Mouse (Mus musculus) limb, embryonic 14.5 days (tissue): ENCODE measurements around the gene Fstl1. TPM values are rescaled to one million over a fixed set of nuclear protein-coding genes. Genes with fewer than 3 reads are reported as not detected.

Experiments used
- ATAC-seq: fragments of 200-750 bp; cut with Nextera tagmentation; 2 replicates; pipeline ENCODE4 v1.8.0; 2017; ENCODE audit warnings: low read depth, moderate number of reproducible peaks, moderate TSS enrichment; ENCODE audit not compliant: low FRiP score
- DNase-seq: peaks from one replicate; pipeline ENCODE4 v3.0.0-alpha.2; 2015; ENCODE audit warnings: low spot score
- H3K27ac ChIP-seq: fragments of 300-500 bp; sonication (generic); replicated peaks from 2 replicates; pipeline ENCODE4 v1.5.1; 2014; ENCODE audit warnings: low read depth, mild to moderate bottlenecking, low read length, moderate library complexity, mixed read lengths
- H3K27me3 ChIP-seq: fragments of 300-500 bp; sonication (generic); 2 replicates; pipeline ENCODE4 v1.6.1; 2014; ENCODE audit warnings: low read length, mixed read lengths; ENCODE audit not compliant: control insufficient read depth, insufficient read depth
- H3K36me3 ChIP-seq: fragments of 300-500 bp; sonication (generic); 2 replicates; pipeline ENCODE4 v1.6.1; 2014; ENCODE audit warnings: mild to moderate bottlenecking, low read length, moderate library complexity, mixed read lengths; ENCODE audit not compliant: control insufficient read depth, insufficient read depth
- H3K4me1 ChIP-seq: fragments of 300-500 bp; sonication (generic); 2 replicates; pipeline ENCODE4 v1.6.1; 2014; ENCODE audit warnings: antibody characterized with exemption, low read length, mixed read lengths; ENCODE audit not compliant: control insufficient read depth, insufficient read depth
- H3K4me2 ChIP-seq: fragments of 300-500 bp; sonication (generic); replicated peaks from 2 replicates; pipeline ENCODE4 v1.6.1; 2014; ENCODE audit warnings: low read depth, mild to moderate bottlenecking, low read length, moderate library complexity; ENCODE audit not compliant: severe bottlenecking
- H3K4me3 ChIP-seq: fragments of 300-500 bp; sonication (generic); replicated peaks from 2 replicates; pipeline ENCODE4 v1.5.1; 2014; ENCODE audit warnings: low read length
- H3K9ac ChIP-seq: fragments of 300-500 bp; sonication (generic); 2 replicates; pipeline ENCODE4 v1.6.1; 2014; ENCODE audit warnings: mild to moderate bottlenecking, low read depth, low read length, moderate library complexity; ENCODE audit not compliant: severe bottlenecking
- H3K9me3 ChIP-seq: fragments of 300-500 bp; sonication (generic); 2 replicates; pipeline ENCODE4 v1.6.1; 2016; ENCODE audit warnings: low read length; ENCODE audit not compliant: control insufficient read depth
- POLR2A ChIP-seq: fragments of 200-500 bp; IDR thresholded peaks from 2 replicates; pipeline ENCODE4 v1.8.0; 2012; ENCODE audit warnings: inconsistent platforms, mild to moderate bottlenecking, moderate library complexity, borderline replicate concordance; ENCODE audit not compliant: insufficient read depth, insufficient read length; ENCODE audit errors: extremely low read depth
- WGBS: fragments of 180-500 bp; shearing (Covaris S2); extraction: QIAGEN DNeasy Blood & Tissue Kit; methylation state at CpG from one replicate; pipeline ENCODE4 v1.1.7; 2014; 5-methylcytosine and 5-hydroxymethylcytosine counted together
- polyA plus RNA-seq, 2 experiments: library from polyadenylated mRNA; depleted of rRNA in 1 of 2; stranded (reverse) in 1 of 2; unstranded in 1 of 2; fragments of >200 nt; fragmentation: Nextera tagmentation in 1 of 2; extraction: Ambion mirVana in 1 of 2; gene quantifications; 2 replicates each; pipeline versions ENCODE4 v1.2.1 to v1.2.3; 2012 to 2014

Gene Fstl1
- polyA plus RNA-seq, 2 experiments: 520 to 865 TPM

DNA sequence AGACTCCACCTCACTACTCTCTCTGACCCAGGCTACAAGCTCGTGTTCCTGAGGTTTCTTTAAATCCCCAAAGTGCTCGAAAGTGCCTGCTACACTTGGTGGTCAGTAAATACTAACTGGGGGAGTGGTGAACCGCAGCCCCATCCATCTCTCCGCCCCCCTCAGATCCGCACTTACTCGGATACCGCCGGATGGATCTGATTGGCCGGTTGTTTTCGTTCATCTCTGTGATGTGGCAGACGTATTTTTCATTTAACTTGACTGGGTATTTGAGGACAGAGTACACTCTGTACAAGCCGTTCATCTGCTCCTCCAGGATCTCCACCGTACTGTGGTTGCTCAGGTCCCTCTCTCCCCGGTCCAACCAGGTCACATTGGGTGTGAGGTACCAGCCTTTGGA is 77.4 kb downstream of the Fstl1 start:
- Histone ChIP-seq H3K4me1 (peaks cover 7% of the 10 kb centered on the region), H3K9me3 (no peaks in the 10 kb centered on the region), H3K9ac (no peak overlapping the region), H3K27me3 (no peaks in the 10 kb centered on the region), H3K27ac (no peak overlapping the region), H3K4me3 (no peak overlapping the region), H3K36me3 (no peaks in the 10 kb centered on the region), H3K4me2 (0 out of 2 replicates have a peak overlapping the region, but pooled peaks have one; percentile 17)
- DNase-seq (no peak), ATAC-seq (no peak)
- TF ChIP-seq POLR2A: no peak
- 73% methylated on average over 14 of the region's 14 CpGs for WGBS

DNA sequence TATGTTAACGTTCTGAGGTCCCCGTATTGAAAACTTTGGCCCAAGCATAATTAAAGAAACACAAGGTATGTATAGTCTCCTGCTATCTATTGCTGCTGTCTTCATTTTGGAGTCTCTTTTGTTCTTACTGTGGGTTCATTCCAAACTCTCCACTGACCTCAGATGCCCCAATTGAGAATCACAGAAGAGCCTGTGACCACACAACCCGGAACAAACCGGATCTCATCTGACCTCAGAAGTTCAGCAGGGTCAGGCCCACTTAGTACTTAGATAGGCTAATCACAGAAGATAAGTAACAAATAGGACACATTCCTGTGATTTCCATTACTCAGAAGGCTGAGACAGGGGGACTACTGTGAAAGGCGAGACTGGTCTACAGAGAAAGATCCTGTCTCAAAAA is 77.9 kb downstream of the Fstl1 start:
- H3K4me2 ChIP-seq: no peak overlapping the region
- H3K9ac ChIP-seq: no peak overlapping the region
- no peak for TF ChIP-seq POLR2A
- no peaks in the 10 kb centered on the region for H3K36me3 ChIP-seq
- ATAC-seq: no peak
- no peaks in the 10 kb centered on the region for H3K9me3 ChIP-seq
- no peaks in the 10 kb centered on the region for H3K27me3 ChIP-seq
- H3K27ac ChIP-seq: no peak overlapping the region
- 67% methylated on average over 5 of the region's 5 CpGs for WGBS
- H3K4me1 ChIP-seq: peaks cover 7% of the 10 kb centered on the region
- H3K4me3 ChIP-seq: no peak overlapping the region
- no peak for DNase-seq

DNA sequence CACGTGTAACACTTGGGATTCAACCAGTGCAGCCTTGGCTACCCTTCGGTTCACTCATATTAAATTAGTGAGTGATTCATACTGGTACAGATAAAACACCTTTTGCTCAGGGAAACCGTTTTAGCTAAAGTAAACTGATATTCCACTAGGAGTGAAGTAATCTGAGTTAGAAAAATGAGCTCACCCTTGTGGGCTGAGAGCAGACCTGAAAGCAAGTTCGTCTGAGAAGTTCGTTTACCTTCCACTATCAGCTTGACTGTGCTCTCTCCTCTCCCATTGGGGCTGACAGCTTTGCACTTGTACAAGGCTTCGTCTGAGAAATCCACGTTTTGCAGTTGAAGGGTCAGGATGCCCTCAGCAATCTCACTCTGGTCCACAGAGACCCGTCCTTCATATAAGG is 78.9 kb downstream of the Fstl1 start:
- ATAC-seq (no peak), DNase-seq (no peak)
- Histone ChIP-seq H3K9ac (no peak overlapping the region), H3K4me1 (peaks cover 7% of the 10 kb centered on the region), H3K9me3 (no peaks in the 10 kb centered on the region), H3K27me3 (no peaks in the 10 kb centered on the region), H3K4me2 (no peak overlapping the region), H3K36me3 (no peaks in the 10 kb centered on the region), H3K4me3 (no peak overlapping the region), H3K27ac (no peak overlapping the region)
- no peak for TF ChIP-seq POLR2A
- 63% methylated on average over 8 of the region's 8 CpGs for WGBS

DNA sequence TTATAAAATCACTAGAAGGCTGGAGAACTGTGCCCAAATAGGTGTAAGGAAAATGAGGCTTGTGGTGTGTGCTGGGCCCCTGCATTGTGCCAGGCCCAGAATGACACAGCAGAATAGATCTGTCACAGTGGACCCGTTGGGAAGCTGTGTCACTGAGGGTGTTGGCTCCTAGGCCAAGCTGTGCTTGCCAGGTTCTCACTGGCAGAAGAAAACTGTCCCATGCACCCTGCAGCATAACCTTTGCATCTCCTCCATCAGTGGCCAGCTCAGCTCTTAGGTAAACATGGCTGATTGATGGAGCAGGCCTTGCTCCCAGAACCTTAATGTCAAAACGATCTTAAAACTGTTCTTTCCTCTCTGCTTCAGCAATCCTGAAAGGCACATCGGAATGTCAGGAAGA is 79.7 kb downstream of the Fstl1 start:
- 64% methylated on average over 3 of the region's 3 CpGs for WGBS
- no peak overlapping the region for H3K9ac ChIP-seq

DNA sequence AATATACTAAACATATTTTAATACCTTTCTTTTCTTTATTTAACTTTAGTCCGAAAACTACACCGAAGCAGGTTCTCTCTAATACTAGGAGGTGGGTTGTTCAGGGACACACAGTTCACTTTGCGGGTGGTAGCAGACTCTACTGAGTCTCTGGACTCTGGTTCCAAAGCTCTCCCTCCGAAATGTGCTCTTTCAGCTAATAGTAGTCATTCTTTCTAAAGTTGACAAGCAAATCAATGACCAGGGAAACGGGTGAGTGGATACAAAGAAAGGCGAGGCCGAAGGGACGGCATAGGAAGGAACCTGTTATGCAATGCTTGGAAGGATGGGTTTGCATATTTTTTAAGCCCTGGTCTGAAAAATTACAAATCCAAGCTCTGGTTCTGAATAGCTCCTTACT is 80.8 kb downstream of the Fstl1 start:
- H3K4me3 ChIP-seq: no peak overlapping the region
- DNase-seq (no peak), ATAC-seq (no peak)
- no peaks in the 10 kb centered on the region for H3K36me3 ChIP-seq
- H3K4me2 ChIP-seq: no peak overlapping the region
- H3K9me3 ChIP-seq: no peaks in the 10 kb centered on the region
- H3K27me3 ChIP-seq: no peaks in the 10 kb centered on the region
- no peak overlapping the region for H3K27ac ChIP-seq
- H3K4me1 ChIP-seq: peaks cover 2% of the 10 kb centered on the region; the same call in 1 of the 2 replicates
- no peak overlapping the region for H3K9ac ChIP-seq
- no peak for TF ChIP-seq POLR2A
- WGBS: 86% methylated on average over 8 of the region's 8 CpGs

More for the DNA sequence above, 79.7 kb downstream of the Fstl1 start:
- Histone ChIP-seq H3K9me3 (no peaks in the 10 kb centered on the region), H3K27ac (no peak overlapping the region), H3K27me3 (no peaks in the 10 kb centered on the region), H3K4me2 (no peak overlapping the region), H3K4me1 (peaks cover 6% of the 10 kb centered on the region), H3K4me3 (no peak overlapping the region), H3K36me3 (no peaks in the 10 kb centered on the region)
- DNase-seq (no peak), ATAC-seq (no peak)
- TF ChIP-seq POLR2A: no peak

DNA sequence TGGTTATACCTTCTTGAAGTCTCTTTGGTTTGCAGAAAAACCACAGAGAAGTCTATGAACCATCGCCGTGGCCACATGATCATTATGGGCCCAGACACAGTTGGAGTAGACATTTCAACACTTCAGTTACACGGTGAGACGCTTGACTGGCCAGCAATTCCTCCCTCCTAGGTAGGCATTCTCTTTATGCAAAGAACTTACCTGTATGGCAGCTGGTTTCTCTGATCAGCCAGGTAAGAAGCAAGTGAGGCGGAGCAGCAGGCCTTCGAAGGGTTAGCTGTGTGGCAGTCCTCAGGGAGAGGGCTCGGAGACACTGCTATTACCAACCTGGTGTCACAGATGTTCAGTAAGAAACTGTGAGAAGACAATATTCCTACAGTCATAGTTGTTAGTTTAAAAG is 83.5 kb downstream of the Fstl1 start:
- Histone ChIP-seq H3K9me3 (no peaks in the 10 kb centered on the region), H3K4me2 (no peak overlapping the region), H3K4me1 (peaks cover 2% of the 10 kb centered on the region; the same call in 1 of the 2 replicates), H3K27ac (no peak overlapping the region), H3K4me3 (no peak overlapping the region), H3K36me3 (no peaks in the 10 kb centered on the region), H3K9ac (no peak overlapping the region), H3K27me3 (no peaks in the 10 kb centered on the region)
- DNase-seq (no peak), ATAC-seq (no peak)
- WGBS: 71% methylated on average over 7 of the region's 7 CpGs
- TF ChIP-seq POLR2A: no peak
